Mouse (Mus musculus) G1E (cell line): ENCODE measurements around the gene Cald1. TPM values are rescaled to one million over a fixed set of nuclear protein-coding genes. Genes with fewer than 3 reads are reported as not detected.

ENCODE experiments used
- ATAC-seq: 2 replicates; pipeline ENCODE4 v1.8.0; 2016; ENCODE audit warnings: mild to moderate bottlenecking; ENCODE audit not compliant: insufficient number of reproducible peaks, poor library complexity, low FRiP score, severe bottlenecking; ENCODE audit errors: extremely low read depth
- DNase-seq: peaks from one replicate; pipeline ENCODE4 v3.0.0; 2012; ENCODE audit warnings: low spot score
- H3K27me3 ChIP-seq: 2 replicates; pipeline ENCODE4 v1.6.1; 2012; ENCODE audit warnings: mild to moderate bottlenecking, low read length, inconsistent platforms; ENCODE audit not compliant: insufficient read depth
- H3K36me3 ChIP-seq: replicated peaks from 2 replicates; pipeline ENCODE3; 2012; ENCODE audit warnings: mild to moderate bottlenecking, inconsistent platforms
- H3K4me1 ChIP-seq: 2 replicates; pipeline ENCODE4 v1.6.1; 2012; ENCODE audit warnings: low read depth, low read length, inconsistent platforms, mixed read lengths; ENCODE audit not compliant: insufficient read depth
- H3K4me3 ChIP-seq: 2 replicates; pipeline ENCODE4 v1.5.1; 2012; ENCODE audit warnings: low read depth, mild to moderate bottlenecking, inconsistent platforms, low read length, moderate library complexity, mixed read lengths
- H3K9me3 ChIP-seq: replicated peaks from 2 replicates; pipeline ENCODE4 v1.6.1; 2012; ENCODE audit warnings: inconsistent platforms
- CTCF ChIP-seq: IDR thresholded peaks from 2 replicates; pipeline ENCODE4 v1.5.1; 2012; ENCODE audit warnings: low read depth, low read length, inconsistent platforms, mixed read lengths
- GATA1 ChIP-seq: IDR thresholded peaks from 2 replicates; pipeline ENCODE4 v1.6.1; 2012; ENCODE audit warnings: borderline replicate concordance, low read length, inconsistent platforms, mixed read lengths
- GATA2 ChIP-seq: IDR thresholded peaks from 2 replicates; pipeline ENCODE4 v1.6.1; 2012; ENCODE audit warnings: low read depth, low read length, inconsistent platforms, borderline replicate concordance
- POLR2AphosphoS5 ChIP-seq: IDR thresholded peaks from 2 replicates; pipeline ENCODE4 v1.6.1; 2012; ENCODE audit warnings: low read depth, low read length, inconsistent platforms; ENCODE audit not compliant: insufficient replicate concordance
- TAL1 ChIP-seq: conservative IDR thresholded peaks from 2 replicates; pipeline ENCODE4 v1.6.1; 2012; ENCODE audit warnings: low read depth, low read length, inconsistent platforms, mixed read lengths
- polyA plus RNA-seq: library from polyadenylated mRNA; stranded (reverse); fragments of >175 nt; gene quantifications from 2 replicates; pipeline ENCODE4 v1.2.3, GENCODE M21; 2012
- total RNA-seq, 2 experiments: library from RNA; stranded (forward) in 1 of 2; stranded (reverse) in 1 of 2; fragments of 200-1000 nt in 1 of 2; fragments of >200 nt in 1 of 2; fragmentation: Nextera tagmentation in 1 of 2; gene quantifications; 2 replicates each; pipeline ENCODE4 v1.2.3; 2014 to 2017

Cald1 gene
- total and polyA plus RNA-seq, 3 experiments, result 1.9 TPM; not detected in 2

- no peaks in the 10 kb centered on the region for H3K36me3 ChIP-seq
- H3K9me3 ChIP-seq, result no peaks in the 10 kb centered on the region
- ATAC-seq (no peak), DNase-seq (no peak)
- H3K27me3 ChIP-seq, result peaks cover 5% of the 10 kb centered on the region; the same call in 1 of the 2 replicates
- no peaks in the 10 kb centered on the region for H3K4me1 ChIP-seq
- no peak for TF ChIP-seq POLR2AphosphoS5
- no peak for TF ChIP-seq CTCF
- no peak for TF ChIP-seq GATA1
- TF ChIP-seq TAL1, result no peak
- no peak for TF ChIP-seq GATA2
- no peak overlapping the region for H3K4me3 ChIP-seq
These were observed 113.3 kb downstream of the Cald1 start for GRCm38 (mm10) chr6:34711620-34712019.

GRCm38 (mm10) chr6:34713169-34713568 is 114.9 kb downstream of the Cald1 start:
- Histone ChIP-seq H3K4me1 (no peaks in the 10 kb centered on the region), H3K4me3 (no peak overlapping the region), H3K36me3 (no peaks in the 10 kb centered on the region), H3K9me3 (no peaks in the 10 kb centered on the region), H3K27me3 (peaks cover 5% of the 10 kb centered on the region; the same call in 1 of the 2 replicates)
- DNase-seq, result no peak
- no peak for ATAC-seq
- TF ChIP-seq GATA2, result no peak
- TF ChIP-seq POLR2AphosphoS5, result no peak
- TF ChIP-seq CTCF, result no peak
- no peak for TF ChIP-seq GATA1
- TF ChIP-seq TAL1, result no peak

- Histone ChIP-seq H3K36me3 (no peaks in the 10 kb centered on the region), H3K4me3 (no peak overlapping the region), H3K9me3 (no peaks in the 10 kb centered on the region), H3K4me1 (no peaks in the 10 kb centered on the region), H3K27me3 (peaks cover 3% of the 10 kb centered on the region; the same call in 1 of the 2 replicates)
- DNase-seq, result no peak
- no peak for TF ChIP-seq CTCF
- TF ChIP-seq GATA2, result no peak
- TF ChIP-seq POLR2AphosphoS5, result no peak
- no peak for TF ChIP-seq GATA1
- TF ChIP-seq TAL1, result no peak
- ATAC-seq, result no peak
These were observed 115.5 kb downstream of the Cald1 start for GRCm38 (mm10) chr6:34713777-34714176.

- H3K9me3 ChIP-seq, result no peaks in the 10 kb centered on the region
- no peak for ATAC-seq
- H3K36me3 ChIP-seq, result no peaks in the 10 kb centered on the region
- DNase-seq, result no peak
- TF ChIP-seq CTCF (no peak), TAL1 (no peak), GATA2 (no peak)
- H3K27me3 ChIP-seq, result no peaks in the 10 kb centered on the region
- H3K4me3 ChIP-seq, result no peak overlapping the region
- H3K4me1 ChIP-seq, result no peaks in the 10 kb centered on the region
These were observed 116.3 kb downstream of the Cald1 start for GRCm38 (mm10) chr6:34714612-34715011.

GRCm38 (mm10) chr6:34716206-34716887 is 118.0 kb downstream of the Cald1 start:
- Histone ChIP-seq H3K4me3 (no peak overlapping the region), H3K4me1 (no peaks in the 10 kb centered on the region), H3K9me3 (no peaks in the 10 kb centered on the region), H3K36me3 (no peaks in the 10 kb centered on the region), H3K27me3 (no peaks in the 10 kb centered on the region)
- DNase-seq (no peak), ATAC-seq (no peak)
- TF ChIP-seq GATA1, result no peak
- TF ChIP-seq CTCF, result no peak
- no peak for TF ChIP-seq GATA2
- no peak for TF ChIP-seq TAL1
- no peak for TF ChIP-seq POLR2AphosphoS5

GRCm38 (mm10) chr6:34716888-34717635 is 118.8 kb downstream of the Cald1 start:
- no peak for ATAC-seq
- no peaks in the 10 kb centered on the region for H3K4me1 ChIP-seq

More at GRCm38 (mm10) chr6:34716888-34717635, 118.8 kb downstream of the Cald1 start:
- TF ChIP-seq POLR2AphosphoS5, result no peak
- TF ChIP-seq GATA2, result no peak
- no peak for TF ChIP-seq TAL1
- no peak for TF ChIP-seq CTCF
- TF ChIP-seq GATA1, result no peak
- Histone ChIP-seq H3K4me3 (no peak overlapping the region), H3K9me3 (no peaks in the 10 kb centered on the region), H3K36me3 (no peaks in the 10 kb centered on the region), H3K27me3 (no peaks in the 10 kb centered on the region)
- no peak for DNase-seq
